Mouse (Mus musculus) forebrain, embryonic 12.5 days (tissue): Measurements from ENCODE around the gene Stx18. TPM values are rescaled to one million over a fixed set of nuclear protein-coding genes. Genes with fewer than 3 reads are reported as not detected.

Experiments used
- ATAC-seq: fragments of 200-750 bp; cut with Nextera tagmentation; 2 replicates; pipeline ENCODE4 v1.8.0; 2017; ENCODE audit warnings: moderate TSS enrichment; ENCODE audit not compliant: low FRiP score
- H3K27ac ChIP-seq: fragments of 300-500 bp; sonication (generic); 2 replicates; pipeline ENCODE4 v1.5.1; 2016; ENCODE audit warnings: mild to moderate bottlenecking
- H3K27me3 ChIP-seq: fragments of 300-500 bp; sonication (generic); 2 replicates; pipeline ENCODE4 v1.6.1; 2016; ENCODE audit warnings: mild to moderate bottlenecking
- H3K36me3 ChIP-seq: fragments of 300-500 bp; sonication (generic); replicated peaks from 2 replicates; pipeline ENCODE4 v1.6.1; 2016; ENCODE audit warnings: mild to moderate bottlenecking
- H3K4me1 ChIP-seq: fragments of 300-500 bp; sonication (generic); 2 replicates; pipeline ENCODE4 v1.6.1; 2016
- H3K4me2 ChIP-seq: fragments of 300-500 bp; sonication (generic); 2 replicates; pipeline ENCODE4 v1.6.1; 2016; ENCODE audit warnings: mild to moderate bottlenecking, moderate library complexity
- H3K4me3 ChIP-seq: fragments of 300-500 bp; sonication (generic); replicated peaks from 2 replicates; pipeline ENCODE4 v1.5.1; 2016; ENCODE audit warnings: mild to moderate bottlenecking
- H3K9ac ChIP-seq: fragments of 300-500 bp; sonication (generic); 2 replicates; pipeline ENCODE4 v1.6.1; 2016; ENCODE audit warnings: mild to moderate bottlenecking
- H3K9me3 ChIP-seq: fragments of 300-500 bp; sonication (generic); 2 replicates; pipeline ENCODE4 v1.6.1; 2016
- WGBS: fragments of 180-500 bp; shearing (Covaris S2); methylation state at CpG from one replicate; pipeline ENCODE4 v1.1.7; 2016; 5-methylcytosine and 5-hydroxymethylcytosine counted together
- polyA plus RNA-seq: library from polyadenylated mRNA; unstranded; fragments of >200 nt; fragmentation: Nextera tagmentation; extraction: Ambion mirVana; gene quantifications from 2 replicates; pipeline ENCODE4 v1.2.1, GENCODE M21; 2016

Gene Stx18
- polyA plus RNA-seq, 1 experiment from 2014 or later = 41.6 TPM

GRCm38 (mm10) chr5:38044923-38045322, 6.4 kb downstream of the Stx18 start:
- 66% methylated on average over 2 of the region's 2 CpGs for WGBS
- H3K27me3 ChIP-seq = no peaks in the 10 kb centered on the region
- no peaks in the 10 kb centered on the region for H3K36me3 ChIP-seq
- ATAC-seq = no peak
- H3K27ac ChIP-seq = no peak overlapping the region
- no peak overlapping the region for H3K9ac ChIP-seq
- no peak overlapping the region for H3K4me3 ChIP-seq
- H3K4me2 ChIP-seq = no peak overlapping the region
- H3K4me1 ChIP-seq = peaks cover 7% of the 10 kb centered on the region; the same call in 1 of the 2 replicates
- H3K9me3 ChIP-seq = no peaks in the 10 kb centered on the region

- H3K27ac ChIP-seq = no peak overlapping the region
- H3K9me3 ChIP-seq = no peaks in the 10 kb centered on the region
- H3K4me1 ChIP-seq = no peaks in the 10 kb centered on the region
- H3K4me3 ChIP-seq = no peak overlapping the region
- WGBS = 48% methylated on average over 3 of the region's 3 CpGs
- H3K36me3 ChIP-seq = no peaks in the 10 kb centered on the region
- H3K27me3 ChIP-seq = no peaks in the 10 kb centered on the region
- no peak for ATAC-seq
- H3K9ac ChIP-seq = no peak overlapping the region
- H3K4me2 ChIP-seq = no peak overlapping the region
Observed at GRCm38 (mm10) chr5:38048177-38048576, 9.6 kb downstream of the Stx18 start.

GRCm38 (mm10) chr5:38061051-38061450, 22.5 kb downstream of the Stx18 start:
- Histone ChIP-seq H3K4me3 (no peak overlapping the region), H3K9ac (no peak overlapping the region), H3K4me1 (peaks cover 26% of the 10 kb centered on the region), H3K36me3 (no peaks in the 10 kb centered on the region), H3K27ac (no peak overlapping the region), H3K4me2 (no peak overlapping the region), H3K27me3 (no peaks in the 10 kb centered on the region), H3K9me3 (no peaks in the 10 kb centered on the region)
- no peak for ATAC-seq
- 34% methylated on average over 2 of the region's 2 CpGs for WGBS

GRCm38 (mm10) chr5:38062709-38063108, 24.2 kb downstream of the Stx18 start:
- no peak for ATAC-seq
- H3K9me3 ChIP-seq = no peaks in the 10 kb centered on the region
- no peak overlapping the region for H3K4me3 ChIP-seq
- peaks cover 31% of the 10 kb centered on the region for H3K4me1 ChIP-seq
- no peaks in the 10 kb centered on the region for H3K27me3 ChIP-seq
- no peak overlapping the region for H3K9ac ChIP-seq
- H3K36me3 ChIP-seq = no peaks in the 10 kb centered on the region
- 28% methylated on average over 5 of the region's 5 CpGs for WGBS
- no peak overlapping the region for H3K27ac ChIP-seq
- H3K4me2 ChIP-seq = no peak overlapping the region

- WGBS = 68% methylated on average over 5 of the region's 5 CpGs
- Histone ChIP-seq H3K9me3 (no peaks in the 10 kb centered on the region), H3K36me3 (no peaks in the 10 kb centered on the region), H3K4me2 (no peak overlapping the region), H3K4me3 (no peak overlapping the region), H3K27ac (no peak overlapping the region), H3K27me3 (no peaks in the 10 kb centered on the region), H3K9ac (no peak overlapping the region), H3K4me1 (peaks cover 31% of the 10 kb centered on the region)
- ATAC-seq = no peak
Observed at GRCm38 (mm10) chr5:38063339-38063738, 24.8 kb downstream of the Stx18 start.

- ATAC-seq = no peak
- 90% methylated on average over 4 of the region's 4 CpGs for WGBS
- Histone ChIP-seq H3K36me3 (no peaks in the 10 kb centered on the region), H3K9me3 (no peaks in the 10 kb centered on the region), H3K9ac (no peak overlapping the region), H3K27ac (no peak overlapping the region), H3K27me3 (no peaks in the 10 kb centered on the region), H3K4me1 (peaks cover 31% of the 10 kb centered on the region), H3K4me2 (no peak overlapping the region), H3K4me3 (no peak overlapping the region)
Observed at GRCm38 (mm10) chr5:38064043-38064575, 25.6 kb downstream of the Stx18 start.

GRCm38 (mm10) chr5:38064701-38065100, 26.2 kb downstream of the Stx18 start:
- H3K27ac ChIP-seq = no peak overlapping the region
- no peak overlapping the region for H3K4me2 ChIP-seq
- H3K9ac ChIP-seq = no peak overlapping the region
- no peaks in the 10 kb centered on the region for H3K9me3 ChIP-seq
- peaks cover 31% of the 10 kb centered on the region for H3K4me1 ChIP-seq
- no peaks in the 10 kb centered on the region for H3K36me3 ChIP-seq
- no peak for ATAC-seq
- 20% methylated on average over 5 of the region's 5 CpGs for WGBS
- no peak overlapping the region for H3K4me3 ChIP-seq
- no peaks in the 10 kb centered on the region for H3K27me3 ChIP-seq

- H3K9me3 ChIP-seq = no peaks in the 10 kb centered on the region
- H3K4me1 ChIP-seq = peaks cover 31% of the 10 kb centered on the region
- no peaks in the 10 kb centered on the region for H3K27me3 ChIP-seq
- H3K4me2 ChIP-seq = no peak overlapping the region
- H3K27ac ChIP-seq = no peak overlapping the region
- no peak overlapping the region for H3K9ac ChIP-seq
- ATAC-seq = no peak
- no peak overlapping the region for H3K4me3 ChIP-seq
- no peaks in the 10 kb centered on the region for H3K36me3 ChIP-seq
- WGBS = 12% methylated on average over 2 of the region's 2 CpGs
Observed at GRCm38 (mm10) chr5:38065454-38065853, 26.9 kb downstream of the Stx18 start.

- Histone ChIP-seq H3K27me3 (no peaks in the 10 kb centered on the region), H3K4me1 (peaks cover 27% of the 10 kb centered on the region), H3K9me3 (no peaks in the 10 kb centered on the region), H3K9ac (no peak overlapping the region), H3K4me3 (no peak overlapping the region), H3K27ac (no peak overlapping the region), H3K36me3 (no peaks in the 10 kb centered on the region), H3K4me2 (no peak overlapping the region)
- no peak for ATAC-seq
- WGBS = 75% methylated on average over 1 of the region's 1 CpGs
Observed at GRCm38 (mm10) chr5:38066606-38067005, 28.1 kb downstream of the Stx18 start.

- Histone ChIP-seq H3K9ac (no peak overlapping the region), H3K9me3 (no peaks in the 10 kb centered on the region), H3K27ac (no peak overlapping the region), H3K4me3 (no peak overlapping the region), H3K4me1 (peaks cover 10% of the 10 kb centered on the region; the same call in 1 of the 2 replicates), H3K27me3 (0 out of 2 replicates have a peak, but pooled peaks cover 10% of the 10 kb centered on the region), H3K4me2 (no peak overlapping the region), H3K36me3 (no peaks in the 10 kb centered on the region)
- WGBS = 49% methylated on average over 4 of the region's 4 CpGs
- ATAC-seq = no peak
Observed at GRCm38 (mm10) chr5:38076326-38076725, 37.8 kb downstream of the Stx18 start.

- WGBS = 65% methylated on average over 3 of the region's 3 CpGs
Observed at GRCm38 (mm10) chr5:38078575-38078974, 40.0 kb downstream of the Stx18 start.

GRCm38 (mm10) chr5:38080472-38080871, 41.9 kb downstream of the Stx18 start:
- H3K9ac ChIP-seq = no peak overlapping the region
- peaks cover 10% of the 10 kb centered on the region; the same call in 1 of the 2 replicates for H3K27me3 ChIP-seq
- no peak for ATAC-seq
- WGBS = 93% methylated on average over 1 of the region's 1 CpGs
- no peak overlapping the region for H3K27ac ChIP-seq
- H3K9me3 ChIP-seq = no peaks in the 10 kb centered on the region
- H3K4me3 ChIP-seq = no peak overlapping the region
- H3K4me2 ChIP-seq = no peak overlapping the region
- H3K4me1 ChIP-seq = peaks cover 26% of the 10 kb centered on the region
- no peaks in the 10 kb centered on the region for H3K36me3 ChIP-seq

More at GRCm38 (mm10) chr5:38078575-38078974, 40.0 kb downstream of the Stx18 start:
- H3K27me3 ChIP-seq = peaks cover 15% of the 10 kb centered on the region; the same call in 1 of the 2 replicates
- no peak overlapping the region for H3K27ac ChIP-seq
- ATAC-seq = no peak
- H3K36me3 ChIP-seq = no peaks in the 10 kb centered on the region
- H3K4me3 ChIP-seq = no peak overlapping the region
- no peaks in the 10 kb centered on the region for H3K9me3 ChIP-seq
- H3K4me1 ChIP-seq = peaks cover 24% of the 10 kb centered on the region
- H3K9ac ChIP-seq = no peak overlapping the region
- H3K4me2 ChIP-seq = no peak overlapping the region

GRCm38 (mm10) chr5:38082589-38082988, 44.0 kb downstream of the Stx18 start:
- WGBS = 52% methylated on average over 3 of the region's 3 CpGs
- H3K27ac ChIP-seq = no peak overlapping the region

More at GRCm38 (mm10) chr5:38082589-38082988, 44.0 kb downstream of the Stx18 start:
- Histone ChIP-seq H3K27me3 (peaks cover 15% of the 10 kb centered on the region), H3K4me1 (peaks cover 27% of the 10 kb centered on the region), H3K9ac (no peak overlapping the region), H3K4me2 (no peak overlapping the region), H3K4me3 (no peak overlapping the region), H3K9me3 (no peaks in the 10 kb centered on the region), H3K36me3 (no peaks in the 10 kb centered on the region)
- ATAC-seq = no peak
